Mouse (Mus musculus) thymus, adult 2 months (tissue): ENCODE measurements around the gene Tspo2.

Experiments
- CTCF ChIP-seq: fragments of 200-500 bp; IDR thresholded peaks from 2 replicates; pipeline ENCODE4 v1.5.1; 2012; ENCODE audit warnings: mild to moderate bottlenecking, control low read depth, low read length, moderate library complexity, borderline replicate concordance; ENCODE audit not compliant: control insufficient read depth, poor library complexity, insufficient read depth; ENCODE audit errors: extremely low read depth
- POLR2A ChIP-seq: fragments of 200-500 bp; IDR thresholded peaks from 2 replicates; pipeline ENCODE4 v1.6.1; 2012; ENCODE audit warnings: mild to moderate bottlenecking, low read length, control low read depth, moderate library complexity; ENCODE audit not compliant: control insufficient read depth, poor library complexity, insufficient read depth; ENCODE audit errors: extremely low read depth

- TF ChIP-seq POLR2A (no peak), CTCF (no peak)
Observed at GRCm38 (mm10) chr17:48483764-48484163, 32.4 kb upstream of the Tspo2 start.
